Mouse (Mus musculus): ENCODE measurements around the gene Fibcd1.

DNA sequence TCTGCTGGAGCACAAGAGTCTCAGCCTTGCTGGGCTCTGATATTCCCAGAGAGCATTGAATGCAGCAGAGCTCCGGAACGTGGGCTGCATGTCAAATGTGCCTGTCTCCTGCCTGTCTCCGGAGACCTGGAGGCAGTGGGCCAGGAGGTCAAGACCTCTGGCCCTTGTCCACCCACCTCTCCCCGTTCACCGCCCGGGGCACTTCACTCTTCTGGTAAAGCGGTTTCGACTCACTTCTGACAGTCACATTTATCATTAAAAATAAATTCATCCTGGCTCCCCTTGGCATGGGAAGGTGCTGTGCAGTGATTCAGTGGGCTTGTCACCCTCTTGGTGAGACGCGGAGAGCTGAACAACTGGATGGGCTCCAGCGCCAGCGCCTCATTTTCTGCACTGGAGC, 4.3 kb upstream of the Fibcd1 start:
- TF ChIP-seq CTCF (IDR thresholded peaks at IDR 0.05; ENCODE audit: low read depth) (no peak), EP300 (IDR thresholded peaks at IDR 0.05; ENCODE audit: low read depth) (no peak)
